Mouse (Mus musculus) liver, embryonic 11.5 days (tissue): ENCODE results near the gene Agap2. TPM values are rescaled to one million over a fixed set of nuclear protein-coding genes. Genes with fewer than 3 reads are reported as not detected.

Experiments used
- ATAC-seq: fragments of 200-750 bp; cut with Nextera tagmentation; replicated peaks from 2 replicates; pipeline ENCODE4 v1.8.0; 2017; ENCODE audit warnings: moderate number of reproducible peaks, mild to moderate bottlenecking, moderate TSS enrichment, moderate library complexity; ENCODE audit not compliant: low FRiP score
- DNase-seq: peaks from one replicate; pipeline ENCODE4 v3.0.0-alpha.2; 2017; ENCODE audit warnings: low spot score
- H3K27ac ChIP-seq: fragments of 300-500 bp; sonication (generic); 2 replicates; pipeline ENCODE4 v1.5.1; 2014; ENCODE audit warnings: mild to moderate bottlenecking, low read depth, low read length, control low read depth
- H3K27me3 ChIP-seq: fragments of 300-500 bp; sonication (generic); replicated peaks from 2 replicates; pipeline ENCODE4 v1.6.1; 2014; ENCODE audit warnings: low read length, mixed read lengths; ENCODE audit not compliant: control insufficient read depth, insufficient read depth
- H3K36me3 ChIP-seq: fragments of 300-500 bp; sonication (generic); 2 replicates; pipeline ENCODE4 v1.6.1; 2014; ENCODE audit warnings: mild to moderate bottlenecking, low read length, moderate library complexity, mixed read lengths; ENCODE audit not compliant: control insufficient read depth, insufficient read depth
- H3K4me1 ChIP-seq: fragments of 300-500 bp; sonication (generic); replicated peaks from 2 replicates; pipeline ENCODE4 v1.6.1; 2014; ENCODE audit warnings: low read length, mixed read lengths; ENCODE audit not compliant: control insufficient read depth, insufficient read depth
- H3K4me2 ChIP-seq: fragments of 300-500 bp; sonication (generic); 2 replicates; pipeline ENCODE4 v1.6.1; 2014; ENCODE audit warnings: mild to moderate bottlenecking, control low read depth, moderate library complexity
- H3K4me3 ChIP-seq: fragments of 300-500 bp; sonication (generic); 2 replicates; pipeline ENCODE4 v1.5.1; 2014; ENCODE audit warnings: low read depth, low read length, control low read depth
- H3K9ac ChIP-seq: fragments of 300-500 bp; sonication (generic); 2 replicates; pipeline ENCODE4 v1.6.1; 2014; ENCODE audit warnings: low read depth, low read length, control low read depth
- H3K9me3 ChIP-seq: fragments of 300-500 bp; sonication (generic); 2 replicates; pipeline ENCODE4 v1.6.1; 2016; ENCODE audit warnings: low read length, inconsistent platforms, mixed read lengths; ENCODE audit not compliant: control insufficient read depth
- WGBS: fragments of 180-500 bp; shearing (Covaris S2); extraction: QIAGEN DNeasy Blood & Tissue Kit; methylation state at CpG from one replicate; pipeline ENCODE4 v1.1.7; 2014; 5-methylcytosine and 5-hydroxymethylcytosine counted together
- polyA plus RNA-seq: library from polyadenylated mRNA; unstranded; fragments of >200 nt; fragmentation: Nextera tagmentation; extraction: Ambion mirVana; gene quantifications from 2 replicates; pipeline ENCODE4 v1.2.1, GENCODE M21; 2014

The Agap2 gene
- polyA plus RNA-seq, 1 experiment from 2014 or later = 2.2 TPM

DNA sequence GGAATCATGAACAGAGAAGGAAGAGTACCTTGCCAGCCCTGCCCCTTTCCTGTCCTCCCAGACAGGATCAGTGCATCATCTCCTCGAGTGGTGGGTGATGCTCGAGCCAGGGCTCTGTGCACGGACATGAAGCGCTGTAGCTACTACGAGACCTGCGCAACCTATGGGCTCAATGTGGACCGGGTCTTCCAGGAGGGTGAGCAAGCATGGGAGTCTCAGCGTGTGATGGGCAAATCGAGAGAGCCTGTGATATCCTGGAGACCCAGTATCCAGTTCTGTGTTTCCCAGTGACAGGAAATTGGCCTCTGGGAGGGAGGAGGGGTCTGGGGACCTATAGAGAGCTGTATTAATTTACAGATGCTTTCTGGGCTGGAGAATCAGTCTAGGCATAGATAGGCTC lies 10.0 kb downstream of the Agap2 start:
- peaks cover 46% of the 10 kb centered on the region for H3K27me3 ChIP-seq
- H3K9me3 ChIP-seq = no peaks in the 10 kb centered on the region
- no peaks in the 10 kb centered on the region for H3K36me3 ChIP-seq
- DNase-seq (no peak), ATAC-seq (no peak)
- H3K4me3 ChIP-seq = no peak overlapping the region
- WGBS = 83% methylated on average over 9 of the region's 9 CpGs
- no peak overlapping the region for H3K4me2 ChIP-seq
- H3K27ac ChIP-seq = no peak overlapping the region
- no peak overlapping the region for H3K9ac ChIP-seq
- H3K4me1 ChIP-seq = peaks cover 13% of the 10 kb centered on the region

DNA sequence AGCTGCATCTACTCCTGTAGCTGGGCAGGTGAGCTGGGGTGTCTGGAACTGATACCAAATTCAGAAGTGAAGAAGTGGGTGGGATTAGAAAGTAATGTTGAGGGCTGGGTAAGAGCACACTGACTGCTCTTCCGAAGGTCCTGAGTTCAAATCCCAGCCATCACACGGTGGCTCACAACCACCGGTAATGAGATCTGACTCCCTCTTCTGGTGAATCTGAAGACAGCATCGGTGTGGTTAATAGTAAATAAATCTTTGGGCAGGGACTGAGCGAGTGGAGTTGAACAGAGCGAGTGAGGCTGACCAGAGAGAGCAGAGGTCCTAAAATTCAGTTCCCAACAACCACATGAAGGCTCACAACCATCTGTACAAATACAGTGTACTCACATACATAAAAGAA lies 10.5 kb downstream of the Agap2 start:
- peaks cover 11% of the 10 kb centered on the region for H3K4me1 ChIP-seq
- no peaks in the 10 kb centered on the region for H3K36me3 ChIP-seq
- no peak overlapping the region for H3K4me2 ChIP-seq
- H3K27me3 ChIP-seq = peaks cover 46% of the 10 kb centered on the region
- WGBS = 75% methylated on average over 6 of the region's 6 CpGs
- no peaks in the 10 kb centered on the region for H3K9me3 ChIP-seq
- no peak for ATAC-seq
- H3K27ac ChIP-seq = no peak overlapping the region
- no peak overlapping the region for H3K9ac ChIP-seq
- H3K4me3 ChIP-seq = no peak overlapping the region
- no peak for DNase-seq

DNA sequence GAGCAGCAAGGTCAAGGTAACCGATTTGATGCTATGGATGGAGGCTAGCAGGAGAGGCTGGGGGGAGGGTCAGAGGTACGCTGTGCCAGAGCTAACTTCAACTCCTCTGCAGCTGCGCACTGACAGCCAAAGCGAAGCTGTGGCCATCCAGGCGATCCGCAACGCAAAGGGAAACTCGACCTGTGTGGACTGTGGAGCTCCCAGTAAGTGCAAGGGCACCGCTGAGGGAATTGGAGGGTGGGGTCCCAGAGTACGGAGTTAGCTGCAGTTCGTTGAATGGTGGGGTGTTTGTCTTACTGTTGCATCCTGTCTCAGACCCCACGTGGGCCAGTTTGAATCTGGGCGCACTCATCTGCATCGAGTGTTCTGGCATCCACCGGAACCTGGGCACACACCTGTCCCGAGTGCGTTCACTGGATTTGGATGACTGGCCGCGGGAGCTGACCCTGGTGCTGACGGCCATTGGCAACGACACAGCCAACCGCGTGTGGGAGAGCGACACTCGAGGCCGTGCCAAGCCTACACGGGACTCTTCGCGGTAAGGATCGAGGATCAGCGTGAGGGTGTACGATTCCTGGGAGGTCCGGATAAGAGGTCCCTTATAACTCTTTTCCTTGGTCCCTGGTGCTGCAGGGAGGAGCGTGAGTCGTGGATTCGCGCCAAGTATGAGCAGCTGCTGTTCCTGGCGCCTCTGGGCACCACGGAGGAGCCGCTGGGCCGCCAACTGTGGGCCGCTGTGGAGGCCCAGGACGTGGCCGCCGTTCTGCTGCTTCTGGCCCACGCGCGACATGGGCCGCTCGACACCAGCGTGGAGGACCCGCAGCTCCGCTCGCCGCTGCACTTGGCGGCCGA lies 15.7 kb downstream of the Agap2 start:
- DNase-seq = peak; percentile 52
- H3K4me3 ChIP-seq = peak overlapping the region; percentile 14; the same call in 1 of the 2 replicates
- H3K4me2 ChIP-seq = peak overlapping the region; percentile 50
- H3K27me3 ChIP-seq = peaks cover 37% of the 10 kb centered on the region
- no peak for ATAC-seq
- peaks cover 2% of the 10 kb centered on the region; the same call in 1 of the 2 replicates for H3K36me3 ChIP-seq
- H3K9ac ChIP-seq = no peak overlapping the region
- peaks cover 14% of the 10 kb centered on the region for H3K4me1 ChIP-seq
- WGBS = 22% methylated on average over 57 of the region's 57 CpGs
- no peak overlapping the region for H3K27ac ChIP-seq
- no peaks in the 10 kb centered on the region for H3K9me3 ChIP-seq

DNA sequence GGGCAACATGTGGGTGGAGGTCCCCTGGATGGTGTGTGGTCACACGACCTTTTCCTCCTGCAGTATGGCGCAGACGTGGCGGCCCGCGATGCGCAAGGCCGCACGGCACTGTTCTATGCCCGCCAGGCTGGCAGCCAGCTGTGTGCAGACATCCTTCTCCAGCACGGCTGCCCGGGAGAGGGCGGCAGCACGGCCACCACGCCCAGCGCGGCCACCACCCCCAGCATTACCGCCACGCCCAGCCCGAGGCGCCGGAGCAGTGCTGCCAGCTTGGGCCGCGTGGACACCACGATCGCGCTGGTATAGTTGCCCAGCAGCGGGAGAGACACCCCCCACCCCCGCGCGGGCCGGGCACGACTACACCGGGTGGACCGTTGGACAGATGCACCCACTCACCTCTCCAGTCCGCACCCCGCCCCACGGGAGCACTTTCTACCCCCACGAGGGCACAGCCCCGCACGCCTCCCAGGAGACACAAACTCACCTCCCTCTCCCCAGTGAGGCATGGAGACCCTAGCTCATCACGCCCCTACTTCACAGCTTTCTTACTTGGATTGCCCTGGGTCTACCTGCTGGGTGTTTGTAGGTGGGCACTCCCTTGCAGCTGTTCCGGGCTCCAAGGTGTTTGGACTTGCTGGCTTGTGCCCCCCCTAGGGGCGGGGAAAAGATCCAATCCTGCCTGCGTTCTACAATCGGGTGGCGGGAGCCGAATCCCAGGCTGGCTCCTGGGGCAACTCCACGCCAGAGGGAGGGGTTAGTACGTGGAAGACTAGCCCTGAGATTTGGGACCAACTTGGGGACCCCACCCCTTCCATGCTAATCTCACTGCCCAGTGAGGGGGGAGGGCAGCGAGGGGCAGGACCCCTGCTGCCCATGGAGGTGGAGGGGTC lies 16.7 kb downstream of the Agap2 start:
- Histone ChIP-seq H3K9ac (no peak overlapping the region), H3K4me3 (peak overlapping the region; percentile 14; the same call in 1 of the 2 replicates), H3K4me2 (peak overlapping the region; percentile 50), H3K27me3 (peaks cover 37% of the 10 kb centered on the region), H3K27ac (no peak overlapping the region), H3K36me3 (peaks cover 3% of the 10 kb centered on the region; the same call in 1 of the 2 replicates), H3K9me3 (no peaks in the 10 kb centered on the region), H3K4me1 (peaks cover 14% of the 10 kb centered on the region)
- 26% methylated on average over 51 of the region's 51 CpGs for WGBS
- no peak for DNase-seq
- peak; percentile 43 for ATAC-seq

DNA sequence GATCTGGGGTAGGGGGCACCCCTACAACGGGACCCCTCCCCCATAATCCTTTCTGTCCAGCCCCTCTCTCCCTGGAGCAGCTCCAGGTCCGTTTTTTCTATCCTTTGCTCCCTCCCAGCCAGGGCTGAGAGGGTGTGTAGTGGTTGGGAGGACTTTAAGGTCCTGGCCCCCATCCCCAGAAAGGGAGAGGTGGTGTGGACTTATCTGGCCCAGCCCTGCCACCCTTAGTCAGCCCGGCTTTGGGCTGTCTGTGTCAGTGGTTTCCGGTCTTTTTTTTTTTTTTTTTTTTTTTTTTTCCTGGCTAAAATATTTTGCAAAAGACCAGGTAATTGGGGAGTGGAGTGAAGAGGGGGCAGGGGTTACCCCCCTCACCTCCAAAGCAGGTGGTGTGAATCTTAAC lies 17.7 kb downstream of the Agap2 start:
- ATAC-seq = 0 out of 2 replicates have a peak, but pooled peaks have one; percentile 22
- 54% methylated on average over 4 of the region's 4 CpGs for WGBS
- H3K9ac ChIP-seq = no peak overlapping the region
- H3K27ac ChIP-seq = no peak overlapping the region
- no peak overlapping the region for H3K4me2 ChIP-seq
- H3K4me1 ChIP-seq = peaks cover 14% of the 10 kb centered on the region
- no peak overlapping the region for H3K4me3 ChIP-seq
- DNase-seq = no peak
- peaks cover 37% of the 10 kb centered on the region for H3K27me3 ChIP-seq
- H3K36me3 ChIP-seq = peaks cover 3% of the 10 kb centered on the region; the same call in 1 of the 2 replicates
- no peaks in the 10 kb centered on the region for H3K9me3 ChIP-seq

DNA sequence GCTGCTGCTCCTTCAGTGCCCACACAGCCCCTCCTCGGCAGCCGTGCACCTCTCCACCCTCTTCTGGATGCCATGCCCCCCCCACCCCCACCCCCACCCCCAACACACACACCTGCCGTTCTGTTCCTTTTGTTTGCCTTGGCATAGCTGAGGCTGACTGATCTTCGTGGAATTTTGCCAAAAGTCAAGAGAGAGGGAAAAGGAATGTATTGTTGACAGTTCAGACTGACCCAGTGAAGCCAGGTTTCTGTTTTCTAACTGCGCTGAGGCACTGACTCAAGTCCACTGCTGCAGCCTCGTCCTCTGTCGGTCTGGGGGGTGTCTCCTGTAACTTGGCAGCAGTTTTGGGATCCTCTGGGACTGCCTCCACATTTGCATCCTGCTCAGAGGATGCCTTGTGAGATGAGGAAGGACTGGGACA lies 19.3 kb downstream of the Agap2 start:
- no peak overlapping the region for H3K27ac ChIP-seq
- 57% methylated on average over 7 of the region's 7 CpGs for WGBS
- DNase-seq = no peak

DNA sequence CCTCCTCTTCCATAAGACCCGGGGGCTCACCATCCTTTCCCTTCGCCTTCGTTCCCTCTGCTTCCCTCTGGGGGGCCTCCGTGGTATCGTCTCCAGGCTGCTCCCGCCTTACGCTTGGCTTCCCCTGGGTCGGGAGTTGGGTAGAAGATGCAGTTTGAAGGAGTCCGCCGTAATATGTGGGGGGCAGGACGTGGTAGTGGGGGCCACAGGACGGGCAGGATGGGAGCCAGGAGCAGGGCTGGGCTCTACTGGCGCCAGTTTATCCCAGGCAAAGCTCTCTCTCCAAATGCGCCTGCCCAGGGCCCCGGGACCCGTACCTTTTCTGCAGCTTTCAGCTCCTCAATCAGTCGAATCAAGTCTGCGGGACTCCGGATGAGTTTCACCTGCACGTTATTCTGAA lies 23.4 kb downstream of the Agap2 start:
- H3K9me3 ChIP-seq = no peaks in the 10 kb centered on the region
- peaks cover 7% of the 10 kb centered on the region; the same call in 1 of the 2 replicates for H3K36me3 ChIP-seq
- WGBS = 83% methylated on average over 20 of the region's 20 CpGs
- DNase-seq (no peak), ATAC-seq (no peak)
- peaks cover 20% of the 10 kb centered on the region for H3K4me1 ChIP-seq
- H3K27me3 ChIP-seq = no peaks in the 10 kb centered on the region
- no peak overlapping the region for H3K4me3 ChIP-seq
- no peak overlapping the region for H3K4me2 ChIP-seq
- H3K27ac ChIP-seq = no peak overlapping the region
- no peak overlapping the region for H3K9ac ChIP-seq

More for the DNA sequence above, 19.3 kb downstream of the Agap2 start:
- ATAC-seq = no peak
- Histone ChIP-seq H3K36me3 (peaks cover 6% of the 10 kb centered on the region; the same call in 1 of the 2 replicates), H3K4me2 (no peak overlapping the region), H3K4me1 (peaks cover 15% of the 10 kb centered on the region), H3K4me3 (no peak overlapping the region), H3K9ac (no peak overlapping the region), H3K9me3 (no peaks in the 10 kb centered on the region), H3K27me3 (peaks cover 32% of the 10 kb centered on the region)

DNA sequence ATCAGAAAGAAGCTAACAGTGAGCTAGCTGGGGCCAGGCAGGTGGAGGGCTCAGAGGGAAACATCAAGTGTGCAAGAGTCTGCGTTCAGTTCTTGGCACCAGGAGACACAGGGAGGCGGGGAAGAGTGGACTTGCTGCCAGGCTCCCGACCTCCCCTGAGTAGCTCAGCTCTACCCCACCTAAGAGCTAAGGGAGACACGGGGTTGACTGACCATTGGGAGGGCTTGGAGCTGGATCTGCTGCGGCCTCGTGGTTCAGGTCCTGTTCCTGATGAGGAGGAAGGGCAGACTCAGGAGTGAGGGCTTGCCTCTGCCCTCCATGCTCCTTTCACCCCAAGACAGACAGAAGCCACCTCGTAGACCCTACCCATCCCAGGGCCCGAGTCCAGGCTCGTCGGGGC lies 24.1 kb downstream of the Agap2 start:
- H3K27me3 ChIP-seq = no peaks in the 10 kb centered on the region
- ATAC-seq = no peak
- no peak overlapping the region for H3K4me3 ChIP-seq
- H3K4me1 ChIP-seq = peaks cover 23% of the 10 kb centered on the region
- H3K27ac ChIP-seq = no peak overlapping the region
- DNase-seq = no peak
- WGBS = 89% methylated on average over 10 of the region's 10 CpGs
- no peak overlapping the region for H3K4me2 ChIP-seq
- H3K36me3 ChIP-seq = peaks cover 7% of the 10 kb centered on the region; the same call in 1 of the 2 replicates
- no peaks in the 10 kb centered on the region for H3K9me3 ChIP-seq
- H3K9ac ChIP-seq = no peak overlapping the region
